Mouse (Mus musculus) liver, embryonic 15.5 days (tissue): ENCODE measurements around the gene Slc29a4. TPM values are rescaled to one million over a fixed set of nuclear protein-coding genes. Genes with fewer than 3 reads are reported as not detected.
A peak's percentile ranks its signal among the peaks of the same experiment; 100 is the strongest.

Experiments
- ATAC-seq: fragments of 200-750 bp; cut with Nextera tagmentation; 2 replicates; pipeline ENCODE4 v1.8.0; 2017; ENCODE audit warnings: moderate number of reproducible peaks, mild to moderate bottlenecking, moderate library complexity; ENCODE audit not compliant: insufficient read depth
- H3K27ac ChIP-seq: fragments of 300-500 bp; sonication (generic); replicated peaks from 2 replicates; pipeline ENCODE4 v1.5.1; 2015; ENCODE audit warnings: mild to moderate bottlenecking, inconsistent platforms
- H3K27me3 ChIP-seq: fragments of 300-500 bp; sonication (generic); 2 replicates; pipeline ENCODE4 v1.6.1; 2015; ENCODE audit warnings: mild to moderate bottlenecking, inconsistent platforms
- H3K36me3 ChIP-seq: fragments of 300-500 bp; sonication (generic); replicated peaks from 2 replicates; pipeline ENCODE4 v1.6.1; 2015; ENCODE audit warnings: moderate library complexity, mild to moderate bottlenecking, inconsistent platforms
- H3K4me1 ChIP-seq: fragments of 300-500 bp; sonication (generic); replicated peaks from 2 replicates; pipeline ENCODE4 v1.6.1; 2015; ENCODE audit warnings: inconsistent platforms
- H3K4me2 ChIP-seq: fragments of 300-500 bp; sonication (generic); 2 replicates; pipeline ENCODE4 v1.6.1; 2015; ENCODE audit warnings: moderate library complexity, mild to moderate bottlenecking, inconsistent platforms
- H3K4me3 ChIP-seq: fragments of 300-500 bp; sonication (generic); replicated peaks from 2 replicates; pipeline ENCODE4 v1.5.1; 2015; ENCODE audit warnings: mild to moderate bottlenecking, inconsistent platforms
- H3K9ac ChIP-seq: fragments of 300-500 bp; sonication (generic); 2 replicates; pipeline ENCODE4 v1.6.1; 2015; ENCODE audit warnings: moderate library complexity, mild to moderate bottlenecking, inconsistent platforms
- H3K9me3 ChIP-seq: fragments of 300-500 bp; sonication (generic); replicated peaks from 2 replicates; pipeline ENCODE4 v1.6.1; 2016; ENCODE audit warnings: inconsistent platforms
- WGBS: fragments of 180-500 bp; shearing (Covaris S2); methylation state at CpG from one replicate; pipeline ENCODE4 v1.1.7; 2015; ENCODE audit warnings: mixed read lengths; ENCODE audit not compliant: insufficient replicate concordance; 5-methylcytosine and 5-hydroxymethylcytosine counted together
- polyA plus RNA-seq: library from polyadenylated mRNA; unstranded; fragments of >200 nt; fragmentation: Nextera tagmentation; extraction: Ambion mirVana; gene quantifications from 2 replicates; pipeline ENCODE4 v1.2.1, GENCODE M21; 2015

Gene Slc29a4
- polyA plus RNA-seq, 1 experiment from 2014 or later, result 0.17 TPM

GRCm38 (mm10) chr5:142716056-142716455, 23.7 kb downstream of the Slc29a4 start:
- Histone ChIP-seq H3K9ac (no peak overlapping the region), H3K4me3 (no peak overlapping the region), H3K36me3 (no peaks in the 10 kb centered on the region), H3K4me1 (no peaks in the 10 kb centered on the region), H3K27me3 (no peaks in the 10 kb centered on the region; the same call in 1 of the 2 replicates), H3K27ac (no peak overlapping the region), H3K4me2 (no peak overlapping the region), H3K9me3 (peaks cover 4% of the 10 kb centered on the region; the same call in 1 of the 2 replicates)
- 60% methylated on average over 6 of the region's 6 CpGs for WGBS
- no peak for ATAC-seq

GRCm38 (mm10) chr5:142718037-142718436, 25.7 kb downstream of the Slc29a4 start:
- Histone ChIP-seq H3K4me2 (no peak overlapping the region), H3K4me3 (no peak overlapping the region), H3K4me1 (no peaks in the 10 kb centered on the region), H3K27me3 (no peaks in the 10 kb centered on the region; the same call in 1 of the 2 replicates), H3K9me3 (no peaks in the 10 kb centered on the region), H3K27ac (no peak overlapping the region), H3K36me3 (no peaks in the 10 kb centered on the region), H3K9ac (no peak overlapping the region)
- 14% methylated on average over 4 of the region's 4 CpGs for WGBS
- ATAC-seq, result no peak

DNA sequence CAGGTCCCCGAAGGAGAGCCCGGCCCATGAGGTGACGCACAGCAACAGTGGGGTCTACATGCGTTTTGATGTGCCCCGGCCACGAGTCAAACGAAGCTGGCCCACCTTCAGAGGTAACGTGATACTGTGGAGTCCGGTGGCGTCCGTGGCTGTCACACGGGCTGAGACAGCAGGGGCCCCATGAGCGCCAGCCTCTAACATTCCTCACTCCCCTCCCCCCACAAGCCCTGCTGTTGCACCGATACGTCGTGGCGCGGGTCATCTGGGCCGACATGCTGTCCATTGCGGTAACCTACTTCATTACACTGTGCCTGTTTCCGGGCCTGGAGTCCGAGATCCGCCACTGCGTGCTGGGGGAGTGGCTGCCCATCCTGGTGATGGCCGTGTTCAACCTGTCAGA, 26.2 kb downstream of the Slc29a4 start:
- no peaks in the 10 kb centered on the region for H3K9me3 ChIP-seq
- no peak for ATAC-seq
- H3K4me1 ChIP-seq, result no peaks in the 10 kb centered on the region
- no peak overlapping the region for H3K27ac ChIP-seq
- no peak overlapping the region for H3K9ac ChIP-seq
- 62% methylated on average over 25 of the region's 25 CpGs for WGBS
- no peak overlapping the region for H3K4me3 ChIP-seq
- H3K36me3 ChIP-seq, result no peaks in the 10 kb centered on the region
- no peak overlapping the region for H3K4me2 ChIP-seq
- H3K27me3 ChIP-seq, result no peaks in the 10 kb centered on the region; the same call in 1 of the 2 replicates

GRCm38 (mm10) chr5:142719897-142720296, 27.6 kb downstream of the Slc29a4 start:
- H3K9me3 ChIP-seq, result no peaks in the 10 kb centered on the region
- no peak overlapping the region for H3K27ac ChIP-seq
- no peaks in the 10 kb centered on the region; the same call in 1 of the 2 replicates for H3K27me3 ChIP-seq
- H3K4me1 ChIP-seq, result no peaks in the 10 kb centered on the region
- no peak overlapping the region for H3K9ac ChIP-seq
- 70% methylated on average over 13 of the region's 13 CpGs for WGBS
- H3K36me3 ChIP-seq, result no peaks in the 10 kb centered on the region
- H3K4me3 ChIP-seq, result no peak overlapping the region
- ATAC-seq, result no peak
- H3K4me2 ChIP-seq, result no peak overlapping the region

- Histone ChIP-seq H3K27ac (no peak overlapping the region), H3K27me3 (no peaks in the 10 kb centered on the region), H3K9me3 (no peaks in the 10 kb centered on the region), H3K4me3 (no peak overlapping the region), H3K9ac (no peak overlapping the region), H3K36me3 (peaks cover 22% of the 10 kb centered on the region), H3K4me2 (peak overlapping the region; percentile 19; the same call in 1 of the 2 replicates), H3K4me1 (no peaks in the 10 kb centered on the region)
- ATAC-seq, result no peak
- 8% methylated on average over 7 of the region's 7 CpGs for WGBS
Observed at GRCm38 (mm10) chr5:142723520-142724133, 31.3 kb downstream of the Slc29a4 start.

DNA sequence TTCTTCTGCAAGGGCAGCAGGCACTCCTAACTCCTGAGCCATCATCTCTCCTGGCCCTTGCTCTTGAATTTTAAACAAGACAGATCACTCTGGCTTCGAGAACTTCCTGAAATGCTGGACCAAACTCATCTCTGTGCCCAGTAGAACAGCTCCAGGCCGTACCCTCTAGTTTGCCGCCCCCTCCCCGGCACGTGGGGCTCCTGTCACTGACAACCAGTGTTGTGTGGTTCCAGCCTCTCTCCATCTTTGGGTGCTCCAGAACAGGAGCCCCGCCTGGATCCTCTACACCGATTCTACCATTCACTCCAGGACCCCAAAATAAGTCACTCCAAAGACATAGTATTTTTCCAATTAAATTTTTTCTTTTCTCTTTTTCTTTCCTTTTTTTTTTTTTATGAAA, 32.0 kb downstream of the Slc29a4 start:
- Histone ChIP-seq H3K27me3 (no peaks in the 10 kb centered on the region), H3K4me1 (no peaks in the 10 kb centered on the region), H3K9ac (no peak overlapping the region), H3K4me2 (no peak overlapping the region), H3K27ac (no peak overlapping the region), H3K4me3 (no peak overlapping the region), H3K9me3 (no peaks in the 10 kb centered on the region), H3K36me3 (peaks cover 25% of the 10 kb centered on the region)
- no peak for ATAC-seq
- WGBS, result 76% methylated on average over 7 of the region's 7 CpGs

- no peaks in the 10 kb centered on the region for H3K27me3 ChIP-seq
- H3K27ac ChIP-seq, result no peak overlapping the region
- whole genome bisulfite sequencing, result 74% methylated on average over 6 of the region's 6 CpGs
- peaks cover 50% of the 10 kb centered on the region for H3K36me3 ChIP-seq
- H3K9ac ChIP-seq, result no peak overlapping the region
- ATAC-seq, result no peak
- no peak overlapping the region for H3K4me2 ChIP-seq
- no peaks in the 10 kb centered on the region for H3K9me3 ChIP-seq
- H3K4me1 ChIP-seq, result no peaks in the 10 kb centered on the region
- no peak overlapping the region for H3K4me3 ChIP-seq
Observed at GRCm38 (mm10) chr5:142726748-142727147, 34.4 kb downstream of the Slc29a4 start.

DNA sequence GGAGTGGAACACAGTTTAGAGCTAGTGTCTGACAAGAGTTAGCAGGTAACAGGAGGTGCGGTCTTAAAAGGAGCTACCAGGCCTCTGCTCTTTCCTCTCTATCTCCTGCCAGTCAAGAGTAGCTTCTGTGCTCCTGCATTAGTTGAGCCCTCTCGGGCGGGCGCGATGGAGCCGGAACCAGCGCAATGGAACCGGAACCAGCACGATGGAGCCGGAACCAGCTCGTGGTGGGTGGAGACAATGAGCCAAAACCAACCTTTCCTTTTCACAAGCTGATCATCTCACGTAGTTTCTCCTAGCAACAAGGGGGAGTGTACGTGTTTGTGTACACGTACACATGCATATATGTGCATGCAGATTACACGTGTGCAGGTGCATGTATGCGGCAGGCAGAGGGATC, 36.0 kb downstream of the Slc29a4 start:
- Histone ChIP-seq H3K9ac (no peak overlapping the region), H3K4me3 (no peak overlapping the region), H3K27me3 (no peaks in the 10 kb centered on the region), H3K36me3 (peaks cover 64% of the 10 kb centered on the region), H3K9me3 (no peaks in the 10 kb centered on the region), H3K4me2 (no peak overlapping the region), H3K4me1 (no peaks in the 10 kb centered on the region), H3K27ac (no peak overlapping the region)
- 84% methylated on average over 16 of the region's 16 CpGs for WGBS
- ATAC-seq, result no peak

DNA sequence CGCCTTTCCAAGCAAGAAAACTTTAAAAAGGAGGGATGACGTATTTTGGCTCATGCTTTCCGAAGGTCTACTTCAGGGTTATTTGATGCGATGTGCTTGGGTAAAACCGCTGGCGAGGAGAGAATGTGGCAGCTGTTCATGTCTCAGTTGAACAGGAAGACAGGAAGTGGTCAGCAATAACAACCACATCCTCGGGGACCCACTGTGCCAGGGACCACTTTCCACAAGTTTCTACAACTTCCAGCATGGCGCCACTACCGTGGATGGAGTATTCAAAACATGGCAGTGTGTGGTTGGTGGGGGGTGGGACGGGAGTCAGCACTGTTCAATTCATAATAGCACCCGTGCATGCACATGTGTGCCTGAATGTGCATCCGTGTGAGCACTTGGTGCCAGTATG, 38.0 kb downstream of the Slc29a4 start:
- H3K9ac ChIP-seq, result no peak overlapping the region
- H3K27me3 ChIP-seq, result no peaks in the 10 kb centered on the region
- H3K36me3 ChIP-seq, result peaks cover 74% of the 10 kb centered on the region
- no peak overlapping the region for H3K4me3 ChIP-seq
- 63% methylated on average over 12 of the region's 12 CpGs for WGBS
- no peak for ATAC-seq
- no peak overlapping the region for H3K4me2 ChIP-seq
- no peak overlapping the region for H3K27ac ChIP-seq
- no peaks in the 10 kb centered on the region for H3K4me1 ChIP-seq
- H3K9me3 ChIP-seq, result no peaks in the 10 kb centered on the region

DNA sequence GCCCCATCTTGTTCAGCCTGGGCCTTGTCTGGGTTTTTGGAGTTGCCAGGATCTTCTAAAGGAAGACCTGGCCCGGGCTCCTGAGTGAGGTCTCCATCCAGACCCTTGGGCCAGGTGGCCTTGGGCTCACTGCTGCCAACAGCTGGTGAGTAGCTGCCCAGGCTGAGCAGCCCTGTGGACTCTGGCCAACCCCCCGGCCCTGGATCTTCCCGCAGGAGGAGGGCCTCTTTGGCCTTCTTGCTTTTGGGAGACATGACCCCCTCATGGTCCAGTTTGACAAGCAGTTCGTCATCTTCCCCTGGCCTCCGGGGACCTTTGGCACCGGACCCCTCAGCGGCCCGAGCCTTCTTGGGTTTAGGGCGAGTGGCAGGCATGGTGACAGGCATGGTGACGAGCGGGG, 39.6 kb downstream of the Slc29a4 start:
- Histone ChIP-seq H3K27ac (no peak overlapping the region), H3K9ac (no peak overlapping the region), H3K9me3 (no peaks in the 10 kb centered on the region), H3K4me2 (no peak overlapping the region), H3K27me3 (no peaks in the 10 kb centered on the region), H3K4me1 (no peaks in the 10 kb centered on the region), H3K4me3 (no peak overlapping the region), H3K36me3 (peaks cover 84% of the 10 kb centered on the region)
- ATAC-seq, result no peak
- WGBS, result 81% methylated on average over 11 of the region's 11 CpGs

DNA sequence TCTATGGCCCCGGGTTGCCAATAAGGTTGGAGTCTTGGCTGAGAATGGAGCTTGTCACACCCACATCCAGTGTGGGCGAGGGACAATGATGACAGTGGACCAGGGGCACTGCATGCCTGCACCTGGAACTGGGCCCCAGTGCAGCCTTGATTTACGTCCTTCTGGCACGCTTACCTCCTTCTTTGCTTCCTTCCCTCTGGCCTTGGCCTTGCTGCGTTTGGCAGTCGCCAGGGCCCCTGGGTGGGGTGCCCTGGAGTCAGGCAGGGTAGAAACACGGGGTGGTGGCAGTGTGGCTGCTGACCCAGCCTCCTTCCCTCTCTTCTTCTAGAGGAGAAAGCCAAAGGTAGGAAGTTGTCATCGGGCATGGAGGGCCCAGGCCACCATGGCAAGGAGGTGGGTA, 47.6 kb downstream of the Slc29a4 start:
- H3K27me3 ChIP-seq, result no peaks in the 10 kb centered on the region
- H3K9me3 ChIP-seq, result no peaks in the 10 kb centered on the region
- no peak overlapping the region for H3K4me3 ChIP-seq
- H3K4me1 ChIP-seq, result no peaks in the 10 kb centered on the region
- peaks cover 54% of the 10 kb centered on the region for H3K36me3 ChIP-seq
- no peak overlapping the region for H3K9ac ChIP-seq
- no peak for ATAC-seq
- H3K4me2 ChIP-seq, result no peak overlapping the region
- no peak overlapping the region for H3K27ac ChIP-seq
- 68% methylated on average over 8 of the region's 8 CpGs for WGBS

GRCm38 (mm10) chr5:142747026-142747629, 54.8 kb downstream of the Slc29a4 start:
- H3K4me2 ChIP-seq, result no peak overlapping the region
- H3K4me1 ChIP-seq, result no peaks in the 10 kb centered on the region
- WGBS, result 59% methylated on average over 12 of the region's 12 CpGs
- H3K4me3 ChIP-seq, result no peak overlapping the region
- H3K36me3 ChIP-seq, result peaks cover 34% of the 10 kb centered on the region; the same call in 1 of the 2 replicates
- H3K27ac ChIP-seq, result no peak overlapping the region
- no peaks in the 10 kb centered on the region for H3K9me3 ChIP-seq
- H3K9ac ChIP-seq, result no peak overlapping the region
- no peaks in the 10 kb centered on the region for H3K27me3 ChIP-seq
- ATAC-seq, result no peak
